Mouse (Mus musculus): Measurements from ENCODE around the gene Hoxb3. TPM values are rescaled to one million over a fixed set of nuclear protein-coding genes. Genes with fewer than 3 reads are reported as not detected.

Gene Hoxb3
- total RNA-seq, 1 experiment from 2014 or later = 0.55 TPM

GRCm38 (mm10) chr11:96287411-96287810, 35.7 kb upstream of the Hoxb3 start:
- no peak for ATAC-seq (replicated peaks; ENCODE audit: low read depth, poor library complexity, severe bottlenecking)

GRCm38 (mm10) chr11:96288455-96289221, 34.5 kb upstream of the Hoxb3 start:
- no peak for ATAC-seq (replicated peaks; ENCODE audit: low read depth, poor library complexity, severe bottlenecking)

- ATAC-seq (replicated peaks; ENCODE audit: low read depth, poor library complexity, severe bottlenecking) = no peak
Observed at GRCm38 (mm10) chr11:96289293-96289692, 33.8 kb upstream of the Hoxb3 start.

- no peak for ATAC-seq (replicated peaks; ENCODE audit: low read depth, poor library complexity, severe bottlenecking)
Observed at GRCm38 (mm10) chr11:96289837-96290236, 33.3 kb upstream of the Hoxb3 start.

GRCm38 (mm10) chr11:96290705-96291355, 32.3 kb upstream of the Hoxb3 start:
- ATAC-seq (replicated peaks; ENCODE audit: low read depth, poor library complexity, severe bottlenecking) = no peak

GRCm38 (mm10) chr11:96291681-96292564, 31.2 kb upstream of the Hoxb3 start, which contains the start of gene Hoxb6:
Gene Hoxb6 (plus strand): TSS chr11:96292476.
- ATAC-seq (replicated peaks; ENCODE audit: low read depth, poor library complexity, severe bottlenecking) = no peak

GRCm38 (mm10) chr11:96292565-96293301, 30.4 kb upstream of the Hoxb3 start:
- no peak for ATAC-seq (replicated peaks; ENCODE audit: low read depth, poor library complexity, severe bottlenecking)

GRCm38 (mm10) chr11:96293302-96293921, 29.7 kb upstream of the Hoxb3 start:
- no peak for ATAC-seq (replicated peaks; ENCODE audit: low read depth, poor library complexity, severe bottlenecking)

- ATAC-seq (replicated peaks; ENCODE audit: low read depth, poor library complexity, severe bottlenecking) = peak; percentile 80
Observed at GRCm38 (mm10) chr11:96294245-96295091, 28.7 kb upstream of the Hoxb3 start.

- ATAC-seq (replicated peaks; ENCODE audit: low read depth, poor library complexity, severe bottlenecking) = no peak
Observed at GRCm38 (mm10) chr11:96295092-96295835, 27.9 kb upstream of the Hoxb3 start.

GRCm38 (mm10) chr11:96296997-96297396, 26.1 kb upstream of the Hoxb3 start:
- ATAC-seq (replicated peaks; ENCODE audit: low read depth, poor library complexity, severe bottlenecking) = no peak

GRCm38 (mm10) chr11:96297428-96297827, 25.7 kb upstream of the Hoxb3 start:
- no peak for ATAC-seq (replicated peaks; ENCODE audit: low read depth, poor library complexity, severe bottlenecking)

GRCm38 (mm10) chr11:96297968-96298635, 25.0 kb upstream of the Hoxb3 start:
- ATAC-seq (replicated peaks; ENCODE audit: low read depth, poor library complexity, severe bottlenecking) = no peak

GRCm38 (mm10) chr11:96298895-96299667, 24.0 kb upstream of the Hoxb3 start:
- ATAC-seq (replicated peaks; ENCODE audit: low read depth, poor library complexity, severe bottlenecking) = no peak

- ATAC-seq (replicated peaks; ENCODE audit: low read depth, poor library complexity, severe bottlenecking) = no peak
Observed at GRCm38 (mm10) chr11:96299781-96300180, 23.3 kb upstream of the Hoxb3 start.

GRCm38 (mm10) chr11:96300354-96301063, 22.6 kb upstream of the Hoxb3 start:
- 0 out of 2 replicates have a peak, but pooled peaks have one; percentile 12 for ATAC-seq (replicated peaks; ENCODE audit: low read depth, poor library complexity, severe bottlenecking)

Measured in common myeloid progenitor, adult 5-6 weeks (primary cell).